In genomic region chr14:20724043-20724442, GRCm38 (mm10) we compare ENCODE assay signal across 8 mouse cellular contexts. TPM values are rescaled to one million over a fixed set of nuclear protein-coding genes. Genes with fewer than 3 reads are reported as not detected.
DNase-seq lines count a peak whose midpoint lies in the region; TF ChIP-seq lines count a peak whose summit lies in the region.

No protein-coding gene starts in this region.

- DNase-seq in gastrocnemius, adult 18-20 months (ENCODE audit: low spot score): peak; percentile 60
- DNase-seq in gastrocnemius, adult 8-10 months (ENCODE audit: low spot score in 2 of 2): no peak
- DNase-seq in ES-CJ7 (ENCODE audit: low read depth, low spot score): peak; percentile 37
- DNase-seq in cerebellum, postnatal 14 days: peak; percentile 82 to 85
- peak; percentile 73 for DNase-seq in gastrocnemius, adult 2 months
- peak; percentile 74 for DNase-seq in kidney, postnatal 14 days
- DNase-seq in lung, postnatal 10 days: peak; percentile 83

- 12% methylated on average over 5 of the region's 5 CpGs for WGBS in small intestine, adult 2 months

- no peaks in the 10 kb centered on the region for H3K27me3 ChIP-seq in small intestine, adult 2 months (ENCODE audit: control insufficient read depth, insufficient read depth, low read length)

- peaks cover 78% of the 10 kb centered on the region for H3K36me3 ChIP-seq in small intestine, adult 2 months (ENCODE audit: control insufficient read depth, insufficient read depth, low read length)

- peak; percentile 89 for TF ChIP-seq CTCF in gastrocnemius, adult 2 months (IDR thresholded peaks at IDR 0.05)
- TF ChIP-seq CTCF in small intestine, adult 2 months (IDR thresholded peaks at IDR 0.05; ENCODE audit: extremely low read depth, insufficient read length, insufficient replicate concordance, low read depth, low read length): peak; percentile 87; the same call in 1 of the 2 replicates

- H3K27ac ChIP-seq in gastrocnemius, adult 2 months: no peak overlapping the region; the same call in 1 of the 2 replicates
- H3K27ac ChIP-seq in small intestine, adult 2 months (ENCODE audit: insufficient read depth, low read depth, low read length): no peak overlapping the region

- intact Hi-C loops in gastrocnemius, adult 2 months (cut with DNase I): no loop called here

- H3K4me1 ChIP-seq in small intestine, adult 2 months (ENCODE audit: control insufficient read depth, insufficient read depth, insufficient read length, low read length): no peaks in the 10 kb centered on the region

- H3K4me3 ChIP-seq in gastrocnemius, adult 2 months: no peak overlapping the region
- H3K4me3 ChIP-seq in small intestine, adult 2 months (ENCODE audit: low read depth, low read length): no peak overlapping the region

- TF ChIP-seq POLR2A in small intestine, adult 2 months (IDR thresholded peaks at IDR 0.05; ENCODE audit: low read depth, low read length): no peak

RNA-seq across cellular contexts. Expression of gene Ndst2, which starts 10.3 kb away (rescaled TPM):
- total RNA-seq in gastrocnemius, adult 18-20 months (2021): 1 to 10 TPM; 5.4 to 7.2 TPM
- total RNA-seq in gastrocnemius, adult 8-10 months (2022): 1 to 10 TPM; 4.6 to 9.3 (median 6.6) TPM
- 1 to 10 TPM; 6.2 to 7.1 TPM for total RNA-seq in gastrocnemius, adult 2 months (2021)
- polyA plus RNA-seq in small intestine, adult 2 months (2012; rRNA removed): 11.1 and 22.1 TPM in 2 replicates

RNA-seq across cellular contexts. Expression of gene Zswim8, which starts 16.7 kb away (rescaled TPM):
- 10 to 100 TPM; 27.3 to 36.0 TPM for total RNA-seq in gastrocnemius, adult 18-20 months (2021)
- 10 to 100 TPM; 24.2 to 32.0 (median 26.4) TPM for total RNA-seq in gastrocnemius, adult 8-10 months (2022)
- 10 to 100 TPM; 35.0 to 37.0 TPM for total RNA-seq in gastrocnemius, adult 2 months (2021)
- polyA plus RNA-seq in small intestine, adult 2 months (2012; rRNA removed): 79.0 and 182 TPM in 2 replicates

RNA-seq across cellular contexts. Expression of gene Chchd1, which starts 21.2 kb away (rescaled TPM):
- total RNA-seq in gastrocnemius, adult 18-20 months (2021): 100 to 1,000 TPM; 126 to 132 TPM
- 100 to 1,000 TPM; 122 to 140 (median 126) TPM for total RNA-seq in gastrocnemius, adult 8-10 months (2022)
- total RNA-seq in gastrocnemius, adult 2 months (2021): 100 to 1,000 TPM; 120 to 152 TPM
- 9.3 and 13.9 TPM in 2 replicates for polyA plus RNA-seq in small intestine, adult 2 months (2012; rRNA removed)

RNA-seq across cellular contexts. Expression of gene Fut11, which starts 29.3 kb away (rescaled TPM):
- total RNA-seq in gastrocnemius, adult 18-20 months (2021): 1 to 10 TPM; 1.8 to 2.1 TPM
- 1 to 10 TPM; 1.3 to 2.0 (median 1.5) TPM for total RNA-seq in gastrocnemius, adult 8-10 months (2022)
- total RNA-seq in gastrocnemius, adult 2 months (2021): 1 to 10 TPM; 1.9 to 3.3 TPM
- 6.4 and 13.7 TPM in 2 replicates for polyA plus RNA-seq in small intestine, adult 2 months (2012; rRNA removed)

RNA-seq across cellular contexts. Expression of gene Sec24c, which starts 49.9 kb away (rescaled TPM):
- 10 to 100 TPM; 65.7 to 75.8 TPM for total RNA-seq in gastrocnemius, adult 18-20 months (2021)
- total RNA-seq in gastrocnemius, adult 8-10 months (2022): 10 to 100 TPM; 64.6 to 79.3 (median 71.4) TPM
- total RNA-seq in gastrocnemius, adult 2 months (2021): 10 to 100 TPM; 73.8 to 76.3 TPM
- 161 and 233 TPM in 2 replicates for polyA plus RNA-seq in small intestine, adult 2 months (2012; rRNA removed)

Comparison
In these comparisons a context has a peak if more than half of its experiments do, and no peak if none do; other contexts are left out.
1. DNase-seq: peak in gastrocnemius, adult 18-20 months (single experiment), ES-CJ7 (single experiment), cerebellum, postnatal 14 days (2 of 2), gastrocnemius, adult 2 months (single experiment), kidney, postnatal 14 days (single experiment) and lung, postnatal 10 days (single experiment); none in gastrocnemius, adult 8-10 months (0 of 2).